Mouse (Mus musculus): ENCODE data around the gene Ly6g6c.

DNA sequence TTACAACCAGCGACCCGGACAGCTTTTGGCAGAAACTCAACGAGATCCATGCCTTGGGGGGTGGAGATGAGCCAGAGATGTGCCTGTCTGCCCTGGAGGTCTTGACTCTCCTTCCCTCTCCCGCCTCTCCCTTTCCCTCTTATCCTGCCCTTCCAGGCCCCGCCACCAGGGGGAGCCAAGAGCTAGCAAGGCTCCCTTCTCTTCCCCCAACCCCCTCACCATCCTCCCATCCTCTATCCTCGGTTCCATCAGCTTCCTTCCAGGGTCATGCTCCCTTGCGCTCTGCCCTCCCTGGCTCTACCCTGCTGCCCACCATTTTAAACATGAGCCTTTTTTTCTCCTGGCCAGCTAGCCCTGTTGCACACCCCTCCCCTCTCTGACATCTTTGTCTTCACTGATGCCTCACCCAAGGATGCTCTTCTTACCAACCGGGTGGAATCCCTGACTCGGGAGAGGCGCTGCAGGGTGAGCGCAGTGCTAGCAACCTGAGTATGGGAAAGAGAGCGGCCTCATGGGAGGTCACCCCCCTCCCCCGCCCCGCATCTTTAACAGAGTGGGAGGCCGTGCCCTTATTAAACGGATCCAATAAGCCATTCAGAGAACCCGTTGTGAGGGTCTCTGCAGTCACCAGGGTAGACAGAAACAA lies 43.9 kb upstream of the Ly6g6c start:
- TF ChIP-seq CTCF (conservative IDR thresholded peaks at IDR 0.05; ENCODE audit: low read length) (peak; percentile 93), NANOG (IDR thresholded peaks at IDR 0.05; ENCODE audit: borderline replicate concordance, low read length) (no peak), POU5F1 (IDR thresholded peaks at IDR 0.05; ENCODE audit: borderline replicate concordance, low read length) (no peak)

All from E14TG2a.4 (cell line).